Mouse (Mus musculus) forebrain, embryonic 11.5 days (tissue): ENCODE measurements around the gene 1810055G02Rik. TPM values are rescaled to one million over a fixed set of nuclear protein-coding genes. Genes with fewer than 3 reads are reported as not detected.

Experiments used
- ATAC-seq: fragments of 200-750 bp; cut with Nextera tagmentation; replicated peaks from 2 replicates; pipeline ENCODE4 v1.8.0; 2017; ENCODE audit warnings: moderate TSS enrichment; ENCODE audit not compliant: low FRiP score
- DNase-seq: peaks from one replicate; pipeline ENCODE4 v3.0.0-alpha.2; 2017; ENCODE audit warnings: low spot score
- H3K27ac ChIP-seq: fragments of 300-500 bp; sonication (generic); 2 replicates; pipeline ENCODE4 v1.5.1; 2014; ENCODE audit warnings: low read depth, low read length
- H3K27me3 ChIP-seq: fragments of 300-500 bp; sonication (generic); 2 replicates; pipeline ENCODE4 v1.6.1; 2014; ENCODE audit warnings: mild to moderate bottlenecking, low read length, mixed read lengths; ENCODE audit not compliant: control insufficient read depth, insufficient read depth
- H3K36me3 ChIP-seq: fragments of 300-500 bp; sonication (generic); 2 replicates; pipeline ENCODE4 v1.6.1; 2014; ENCODE audit warnings: mild to moderate bottlenecking, low read length, moderate library complexity, mixed read lengths; ENCODE audit not compliant: control insufficient read depth, insufficient read depth
- H3K4me1 ChIP-seq: fragments of 300-500 bp; sonication (generic); replicated peaks from 2 replicates; pipeline ENCODE4 v1.6.1; 2014; ENCODE audit warnings: low read length, mixed read lengths; ENCODE audit not compliant: control insufficient read depth, insufficient read depth
- H3K4me2 ChIP-seq: fragments of 300-500 bp; sonication (generic); 2 replicates; pipeline ENCODE4 v1.6.1; 2014; ENCODE audit warnings: low read depth, mild to moderate bottlenecking, low read length, moderate library complexity, mixed read lengths; ENCODE audit not compliant: severe bottlenecking
- H3K4me3 ChIP-seq: fragments of 300-500 bp; sonication (generic); 2 replicates; pipeline ENCODE4 v1.5.1; 2014; ENCODE audit warnings: low read depth, low read length
- H3K9ac ChIP-seq: fragments of 300-500 bp; sonication (generic); 2 replicates; pipeline ENCODE4 v1.6.1; 2014; ENCODE audit warnings: low read length
- H3K9me3 ChIP-seq: fragments of 300-500 bp; sonication (generic); 2 replicates; pipeline ENCODE4 v1.6.1; 2016; ENCODE audit warnings: low read length, mixed read lengths; ENCODE audit not compliant: control insufficient read depth
- WGBS: fragments of 180-500 bp; shearing (Covaris S2); extraction: QIAGEN DNeasy Blood & Tissue Kit; methylation state at CpG from one replicate; pipeline ENCODE4 v1.1.7; 2014; 5-methylcytosine and 5-hydroxymethylcytosine counted together
- polyA plus RNA-seq: library from polyadenylated mRNA; unstranded; fragments of >200 nt; fragmentation: Nextera tagmentation; extraction: Ambion mirVana; gene quantifications from 2 replicates; pipeline ENCODE4 v1.2.1, GENCODE M21; 2014

1810055G02Rik gene
- polyA plus RNA-seq, 1 experiment from 2014 or later = 42.3 TPM

GRCm38 (mm10) chr19:3718481-3719361, 10.6 kb downstream of the 1810055G02Rik start:
- Histone ChIP-seq H3K9ac (peak overlapping the region; percentile 27; the same call in 1 of the 2 replicates), H3K9me3 (no peaks in the 10 kb centered on the region; the same call in 1 of the 2 replicates), H3K27me3 (no peaks in the 10 kb centered on the region), H3K36me3 (peaks cover 13% of the 10 kb centered on the region), H3K4me3 (peak overlapping the region; percentile 28), H3K4me1 (no peaks in the 10 kb centered on the region; the same call in 1 of the 2 replicates), H3K27ac (no peak overlapping the region), H3K4me2 (peak overlapping the region; percentile 68)
- ATAC-seq (peak; percentile 80), DNase-seq (peak; percentile 78)
- 42% methylated on average over 19 of the region's 19 CpGs for WGBS

GRCm38 (mm10) chr19:3719362-3719891, 11.3 kb downstream of the 1810055G02Rik start:
- Histone ChIP-seq H3K4me2 (peak overlapping the region; percentile 68), H3K9me3 (peaks cover 2% of the 10 kb centered on the region; the same call in 1 of the 2 replicates), H3K36me3 (peaks cover 13% of the 10 kb centered on the region), H3K4me1 (no peaks in the 10 kb centered on the region; the same call in 1 of the 2 replicates), H3K27me3 (no peaks in the 10 kb centered on the region), H3K4me3 (peak overlapping the region; percentile 28), H3K27ac (no peak overlapping the region), H3K9ac (peak overlapping the region; percentile 27; the same call in 1 of the 2 replicates)
- ATAC-seq = peak; percentile 66
- DNase-seq = peak; percentile 69
- WGBS = 1% methylated on average over 27 of the region's 27 CpGs

DNA sequence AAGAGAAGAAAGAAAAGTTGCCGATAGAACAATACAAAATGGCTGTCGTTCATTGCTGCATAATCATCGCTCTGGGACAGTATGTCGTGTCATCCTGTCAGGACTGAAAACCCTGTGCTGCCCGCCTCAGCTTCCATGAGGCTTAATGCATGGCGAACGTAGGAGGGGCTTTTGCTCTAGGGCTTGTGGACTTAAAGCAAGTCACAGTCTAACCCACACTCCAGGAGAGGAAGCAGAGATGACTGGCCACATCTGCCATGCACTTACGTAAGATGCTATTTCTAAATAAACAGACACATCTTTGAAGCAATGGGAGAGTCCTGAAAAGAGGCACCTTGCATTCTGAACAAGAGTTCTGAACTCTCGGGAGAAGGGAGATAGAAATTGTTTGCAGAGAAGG, 15.1 kb downstream of the 1810055G02Rik start:
- H3K27me3 ChIP-seq = no peaks in the 10 kb centered on the region
- H3K4me1 ChIP-seq = no peaks in the 10 kb centered on the region; the same call in 1 of the 2 replicates
- no peak for DNase-seq
- peaks cover 2% of the 10 kb centered on the region; the same call in 1 of the 2 replicates for H3K9me3 ChIP-seq
- no peak overlapping the region for H3K4me2 ChIP-seq
- no peak overlapping the region for H3K9ac ChIP-seq
- H3K36me3 ChIP-seq = no peaks in the 10 kb centered on the region; the same call in 1 of the 2 replicates
- 91% methylated on average over 9 of the region's 9 CpGs for WGBS
- H3K27ac ChIP-seq = no peak overlapping the region
- no peak for ATAC-seq
- no peak overlapping the region for H3K4me3 ChIP-seq

DNA sequence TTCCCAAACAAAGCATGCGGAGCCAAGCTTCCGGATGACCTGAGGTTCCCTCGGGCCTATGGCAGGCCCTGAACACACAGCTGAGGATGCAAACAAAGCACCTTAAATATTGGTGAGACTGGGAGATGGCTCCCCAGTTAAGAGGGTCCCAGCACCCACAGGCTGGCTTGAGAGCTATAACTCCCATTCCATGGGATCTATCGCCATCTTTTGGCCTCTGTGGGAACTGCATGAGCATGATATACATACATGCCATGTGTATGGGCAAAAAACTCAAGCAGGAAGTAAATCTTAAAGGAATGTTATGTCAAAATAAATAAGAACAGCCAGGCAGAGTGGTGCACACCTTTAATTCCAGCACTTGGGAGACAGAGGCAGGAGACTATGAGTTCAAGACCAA, 15.8 kb downstream of the 1810055G02Rik start:
- 76% methylated on average over 4 of the region's 4 CpGs for WGBS
- H3K4me3 ChIP-seq = no peak overlapping the region
- ATAC-seq (no peak), DNase-seq (peak; percentile 71)
- H3K9me3 ChIP-seq = peaks cover 2% of the 10 kb centered on the region; the same call in 1 of the 2 replicates
- H3K27ac ChIP-seq = no peak overlapping the region
- no peak overlapping the region for H3K4me2 ChIP-seq
- no peaks in the 10 kb centered on the region; the same call in 1 of the 2 replicates for H3K4me1 ChIP-seq
- no peak overlapping the region for H3K9ac ChIP-seq
- H3K36me3 ChIP-seq = no peaks in the 10 kb centered on the region
- H3K27me3 ChIP-seq = no peaks in the 10 kb centered on the region

DNA sequence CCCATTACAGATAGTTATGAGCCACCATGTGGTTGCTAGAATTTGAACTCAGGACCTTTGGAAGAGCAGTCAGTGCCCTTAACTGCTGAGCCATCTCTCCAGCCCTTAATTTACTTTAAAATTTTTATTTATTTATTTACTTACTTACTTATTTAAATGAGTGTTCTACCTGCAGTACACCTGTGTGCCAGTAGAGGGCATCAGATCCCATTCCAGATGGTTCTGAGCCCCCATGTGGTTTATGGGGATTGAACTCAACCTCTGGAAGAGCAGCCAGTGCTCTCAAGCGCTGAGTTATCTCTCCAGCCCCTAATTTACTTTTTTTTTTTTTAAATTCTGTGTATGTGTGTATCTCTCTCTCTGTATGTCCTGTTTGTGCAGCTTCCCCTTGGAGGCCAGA, 16.7 kb downstream of the 1810055G02Rik start:
- Histone ChIP-seq H3K4me3 (no peak overlapping the region), H3K9ac (no peak overlapping the region), H3K27ac (no peak overlapping the region), H3K27me3 (no peaks in the 10 kb centered on the region), H3K4me2 (no peak overlapping the region), H3K4me1 (no peaks in the 10 kb centered on the region), H3K36me3 (no peaks in the 10 kb centered on the region), H3K9me3 (peaks cover 2% of the 10 kb centered on the region; the same call in 1 of the 2 replicates)
- DNase-seq (peak; percentile 72), ATAC-seq (no peak)
- WGBS = 40% methylated on average over 1 of the region's 1 CpGs

- Histone ChIP-seq H3K27ac (no peak overlapping the region), H3K4me3 (no peak overlapping the region), H3K27me3 (no peaks in the 10 kb centered on the region), H3K4me1 (no peaks in the 10 kb centered on the region), H3K36me3 (no peaks in the 10 kb centered on the region), H3K4me2 (no peak overlapping the region), H3K9ac (no peak overlapping the region), H3K9me3 (peaks cover under 1% of the 10 kb centered on the region; the same call in 1 of the 2 replicates)
- ATAC-seq (no peak), DNase-seq (no peak)
- 68% methylated on average over 2 of the region's 2 CpGs for WGBS
These were observed 20.8 kb downstream of the 1810055G02Rik start for GRCm38 (mm10) chr19:3728901-3729300.

GRCm38 (mm10) chr19:3730781-3731646, 22.9 kb downstream of the 1810055G02Rik start:
- no peak overlapping the region for H3K27ac ChIP-seq
- ATAC-seq = no peak
- no peak overlapping the region for H3K4me3 ChIP-seq

DNA sequence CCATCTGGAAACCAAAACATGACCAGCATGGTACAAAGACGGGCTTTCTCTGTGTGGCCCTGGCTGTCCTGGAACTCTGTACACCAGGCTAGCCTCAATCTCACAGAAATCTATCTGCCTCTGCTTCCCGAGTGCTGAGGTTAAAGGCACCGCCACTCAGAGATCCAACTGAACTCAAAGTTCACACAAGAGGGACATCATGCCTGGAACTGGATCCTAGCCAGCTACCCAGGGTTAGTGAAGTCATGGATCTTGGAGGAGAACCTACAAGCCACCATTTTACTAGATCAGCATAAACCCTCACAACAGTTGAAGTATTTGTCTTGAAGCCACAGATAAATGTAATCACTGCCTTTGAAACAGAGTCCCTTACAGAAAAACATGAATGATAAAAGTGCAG, 27.9 kb downstream of the 1810055G02Rik start:
- WGBS = 93% methylated on average over 3 of the region's 3 CpGs

More at GRCm38 (mm10) chr19:3730781-3731646, 22.9 kb downstream of the 1810055G02Rik start:
- Histone ChIP-seq H3K4me1 (no peaks in the 10 kb centered on the region), H3K9ac (no peak overlapping the region), H3K4me2 (no peak overlapping the region), H3K27me3 (no peaks in the 10 kb centered on the region), H3K36me3 (no peaks in the 10 kb centered on the region), H3K9me3 (no peaks in the 10 kb centered on the region)
- 85% methylated on average over 7 of the region's 7 CpGs for WGBS
- DNase-seq = no peak

More for the DNA sequence above, 27.9 kb downstream of the 1810055G02Rik start:
- H3K9ac ChIP-seq = no peak overlapping the region
- H3K9me3 ChIP-seq = no peaks in the 10 kb centered on the region
- H3K4me2 ChIP-seq = no peak overlapping the region
- DNase-seq = no peak
- H3K27me3 ChIP-seq = no peaks in the 10 kb centered on the region
- no peaks in the 10 kb centered on the region for H3K36me3 ChIP-seq
- no peak overlapping the region for H3K27ac ChIP-seq
- H3K4me3 ChIP-seq = no peak overlapping the region
- H3K4me1 ChIP-seq = no peaks in the 10 kb centered on the region
- ATAC-seq = no peak
